Mouse (Mus musculus) midbrain, embryonic 10.5 days (tissue): ENCODE results near the gene Naa15. TPM values are rescaled to one million over a fixed set of nuclear protein-coding genes. Genes with fewer than 3 reads are reported as not detected.
"Not testable (repeated sequence)": the region's sequence is repeated elsewhere in the genome, so short reads cannot be mapped to it uniquely, and the experiment has no call there.

Experiments
- DNase-seq: peaks from one replicate; pipeline ENCODE4 v3.0.0-alpha.2; 2017; ENCODE audit warnings: low spot score
- H3K27ac ChIP-seq: fragments of 300-500 bp; sonication (generic); replicated peaks from 2 replicates; pipeline ENCODE4 v1.5.1; 2016; ENCODE audit warnings: mild to moderate bottlenecking
- H3K27me3 ChIP-seq: fragments of 300-500 bp; sonication (generic); 2 replicates; pipeline ENCODE4 v1.6.1; 2016; ENCODE audit warnings: low read depth, mild to moderate bottlenecking; ENCODE audit not compliant: poor library complexity, severe bottlenecking
- H3K36me3 ChIP-seq: fragments of 300-500 bp; sonication (generic); 2 replicates; pipeline ENCODE4 v1.6.1; 2016; ENCODE audit warnings: mild to moderate bottlenecking, moderate library complexity
- H3K4me1 ChIP-seq: fragments of 300-500 bp; sonication (generic); 2 replicates; pipeline ENCODE4 v1.6.1; 2016
- H3K4me3 ChIP-seq: fragments of 300-500 bp; sonication (generic); 2 replicates; pipeline ENCODE4 v1.5.1; 2016; ENCODE audit warnings: mild to moderate bottlenecking, moderate library complexity
- H3K9me3 ChIP-seq: fragments of 300-500 bp; sonication (generic); replicated peaks from 2 replicates; pipeline ENCODE4 v1.6.1; 2016; ENCODE audit warnings: mild to moderate bottlenecking
- WGBS: fragments of 180-500 bp; shearing (Covaris S2); methylation state at CpG from one replicate; pipeline ENCODE4 v1.1.7; 2016; 5-methylcytosine and 5-hydroxymethylcytosine counted together
- polyA plus RNA-seq: library from polyadenylated mRNA; unstranded; fragments of >200 nt; fragmentation: Nextera tagmentation; extraction: Ambion mirVana; gene quantifications from 2 replicates; pipeline ENCODE4 v1.2.1, GENCODE M21; 2016

Naa15 gene
- polyA plus RNA-seq, 1 experiment from 2014 or later, result 63.4 TPM

- DNase-seq, result no peak
- no peak overlapping the region for H3K4me3 ChIP-seq
- H3K27me3 ChIP-seq, result no peaks in the 10 kb centered on the region
- peaks cover 21% of the 10 kb centered on the region for H3K4me1 ChIP-seq
- no peaks in the 10 kb centered on the region for H3K36me3 ChIP-seq
- WGBS, result 78% methylated on average over 3 of the region's 5 CpGs
- no peaks in the 10 kb centered on the region for H3K9me3 ChIP-seq
- no peak overlapping the region for H3K27ac ChIP-seq
Measured at GRCm38 (mm10) chr3:51380660-51381014, 34.3 kb upstream of the Naa15 start.

DNA sequence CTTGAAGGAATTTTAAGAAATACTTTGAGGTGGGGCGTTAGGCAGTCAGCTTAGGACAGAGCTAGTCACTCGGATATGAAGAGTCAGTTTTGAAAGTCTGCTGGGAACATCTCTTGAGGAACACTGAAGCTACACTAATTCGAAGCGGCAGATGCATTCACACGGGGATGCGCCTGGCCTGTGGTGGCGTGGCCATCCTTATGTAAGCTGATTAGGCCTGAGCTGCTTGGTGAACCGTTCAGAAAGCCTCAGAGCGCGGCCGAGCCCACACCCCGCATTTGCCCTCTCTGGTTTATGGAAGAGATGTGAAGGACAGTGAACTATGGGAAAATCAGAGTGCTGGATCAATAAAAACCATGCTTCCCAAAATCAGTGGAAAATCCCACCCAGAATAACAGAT lies 31.5 kb upstream of the Naa15 start:
- peak; percentile 63 for DNase-seq
- no peak overlapping the region for H3K27ac ChIP-seq
- no peaks in the 10 kb centered on the region for H3K36me3 ChIP-seq
- peaks cover 33% of the 10 kb centered on the region for H3K4me1 ChIP-seq
- H3K9me3 ChIP-seq, result no peaks in the 10 kb centered on the region
- 28% methylated on average over 12 of the region's 12 CpGs for WGBS
- no peak overlapping the region for H3K4me3 ChIP-seq
- peaks cover 13% of the 10 kb centered on the region for H3K27me3 ChIP-seq

DNA sequence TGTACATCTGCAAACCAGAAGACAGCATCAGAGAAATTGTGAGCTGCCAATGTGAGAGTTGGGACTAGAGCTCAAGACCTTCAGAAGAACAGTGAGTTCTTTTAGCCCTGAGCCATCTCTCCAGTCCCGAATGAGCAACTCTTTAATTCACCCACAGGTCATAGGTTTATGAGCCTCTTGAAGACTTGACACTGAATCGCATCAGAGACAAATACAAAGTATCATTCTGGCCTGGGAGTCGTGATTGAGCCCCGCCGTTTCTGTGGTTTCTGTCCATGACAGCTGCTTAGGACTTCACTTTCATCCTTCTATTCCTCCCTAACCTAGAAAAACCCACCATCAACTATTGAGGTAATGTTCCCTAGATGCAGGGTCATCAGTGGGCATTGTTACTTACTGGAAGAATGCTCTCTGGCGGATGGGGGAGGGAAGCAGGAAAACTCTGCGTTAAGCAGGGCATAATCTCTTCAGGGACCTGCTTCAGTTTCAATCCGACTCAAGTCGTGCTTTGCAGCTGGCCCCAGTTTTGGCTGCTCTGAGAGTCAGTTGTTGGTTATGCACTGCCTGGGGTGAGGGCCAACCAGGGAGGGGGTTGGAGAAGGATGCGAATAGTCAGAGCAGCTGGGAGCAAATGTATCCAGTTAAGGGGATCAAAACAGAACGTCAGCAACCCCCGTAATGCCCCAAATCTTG lies 28.4 kb upstream of the Naa15 start:
- Histone ChIP-seq H3K4me3 (no peak overlapping the region), H3K27ac (no peak overlapping the region; the same call in 1 of the 2 replicates), H3K4me1 (peaks cover 38% of the 10 kb centered on the region), H3K27me3 (peaks cover 27% of the 10 kb centered on the region), H3K9me3 (no peaks in the 10 kb centered on the region), H3K36me3 (no peaks in the 10 kb centered on the region)
- peak; percentile 15 for DNase-seq
- WGBS, result 42% methylated on average over 12 of the region's 12 CpGs

- Histone ChIP-seq H3K27ac (no peak overlapping the region), H3K9me3 (no peaks in the 10 kb centered on the region), H3K4me3 (no peak overlapping the region), H3K27me3 (peaks cover 27% of the 10 kb centered on the region), H3K36me3 (no peaks in the 10 kb centered on the region), H3K4me1 (peaks cover 38% of the 10 kb centered on the region)
- no peak for DNase-seq
- WGBS, result 82% methylated on average over 3 of the region's 3 CpGs
Measured at GRCm38 (mm10) chr3:51387134-51387451, 27.9 kb upstream of the Naa15 start.

DNA sequence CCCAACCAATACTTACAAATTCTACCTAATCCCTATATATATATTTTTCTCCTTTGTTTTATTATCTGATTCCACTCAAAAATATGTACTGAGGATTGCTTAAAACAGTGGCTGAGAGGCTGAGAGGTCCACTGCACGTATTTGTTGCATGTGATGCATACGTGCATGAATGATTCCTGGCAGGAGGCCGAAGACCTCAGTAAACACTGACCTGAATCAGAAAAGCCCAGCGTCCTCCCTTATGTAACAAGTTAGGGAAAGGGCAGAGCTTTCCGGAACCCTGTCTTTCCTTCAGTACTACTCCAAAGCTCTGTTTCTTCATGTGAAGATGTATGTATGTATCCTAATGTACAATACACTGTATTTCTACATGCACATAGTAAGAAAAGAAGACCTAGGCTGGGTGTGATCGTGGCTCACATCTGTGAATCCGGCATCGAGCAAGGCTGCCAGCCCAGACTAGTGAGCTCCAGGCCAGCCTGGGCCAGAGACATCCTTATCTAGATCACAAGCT lies 27.0 kb upstream of the Naa15 start:
- no peak for DNase-seq
- WGBS, result 52% methylated on average over 8 of the region's 8 CpGs
- Histone ChIP-seq H3K4me1 (peaks cover 35% of the 10 kb centered on the region), H3K27me3 (peaks cover 27% of the 10 kb centered on the region), H3K36me3 (no peaks in the 10 kb centered on the region), H3K9me3 (no peaks in the 10 kb centered on the region), H3K4me3 (no peak overlapping the region), H3K27ac (no peak overlapping the region)

DNA sequence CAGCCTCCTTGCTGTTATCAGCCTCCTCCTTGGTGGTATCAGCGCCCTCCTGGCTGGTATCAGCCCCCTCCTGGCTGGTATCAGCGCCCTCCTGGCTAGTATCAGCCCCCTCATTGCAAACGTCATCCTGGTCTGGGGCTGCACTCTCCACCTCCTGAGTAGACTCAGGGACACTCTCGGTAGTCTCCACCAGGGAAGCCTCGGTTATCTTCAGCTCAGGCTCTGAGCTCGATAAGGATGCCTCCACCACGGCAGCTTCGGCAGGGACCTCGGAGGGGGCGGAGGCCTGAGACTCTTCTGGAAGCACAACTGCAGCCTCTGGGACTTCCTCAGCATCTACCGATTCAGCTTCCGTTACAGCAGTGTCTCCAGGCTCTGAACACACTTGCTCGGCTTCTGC lies 26.0 kb upstream of the Naa15 start:
- H3K4me1 ChIP-seq, result peaks cover 26% of the 10 kb centered on the region
- peak overlapping the region; percentile 41 for H3K4me3 ChIP-seq
- DNase-seq, result peak; percentile 33
- H3K27me3 ChIP-seq, result peaks cover 27% of the 10 kb centered on the region
- WGBS, result 8% methylated on average over 13 of the region's 13 CpGs
- no peak overlapping the region; the same call in 1 of the 2 replicates for H3K27ac ChIP-seq
- H3K9me3 ChIP-seq, result no peaks in the 10 kb centered on the region
- H3K36me3 ChIP-seq, result no peaks in the 10 kb centered on the region

GRCm38 (mm10) chr3:51391095-51391494 lies 23.9 kb upstream of the Naa15 start:
- 88% methylated on average over 5 of the region's 5 CpGs for WGBS

GRCm38 (mm10) chr3:51391591-51391990 lies 23.4 kb upstream of the Naa15 start:
- Histone ChIP-seq H3K4me3 (no peak overlapping the region), H3K4me1 (peaks cover 39% of the 10 kb centered on the region), H3K9me3 (no peaks in the 10 kb centered on the region), H3K36me3 (no peaks in the 10 kb centered on the region), H3K27ac (no peak overlapping the region), H3K27me3 (peaks cover 45% of the 10 kb centered on the region)
- WGBS, result 93% methylated on average over 5 of the region's 5 CpGs
- DNase-seq, result no peak

More at GRCm38 (mm10) chr3:51391095-51391494, 23.9 kb upstream of the Naa15 start:
- Histone ChIP-seq H3K27me3 (peaks cover 40% of the 10 kb centered on the region), H3K27ac (no peak overlapping the region), H3K4me1 (peaks cover 37% of the 10 kb centered on the region), H3K9me3 (no peaks in the 10 kb centered on the region), H3K4me3 (no peak overlapping the region), H3K36me3 (no peaks in the 10 kb centered on the region)
- DNase-seq, result no peak

DNA sequence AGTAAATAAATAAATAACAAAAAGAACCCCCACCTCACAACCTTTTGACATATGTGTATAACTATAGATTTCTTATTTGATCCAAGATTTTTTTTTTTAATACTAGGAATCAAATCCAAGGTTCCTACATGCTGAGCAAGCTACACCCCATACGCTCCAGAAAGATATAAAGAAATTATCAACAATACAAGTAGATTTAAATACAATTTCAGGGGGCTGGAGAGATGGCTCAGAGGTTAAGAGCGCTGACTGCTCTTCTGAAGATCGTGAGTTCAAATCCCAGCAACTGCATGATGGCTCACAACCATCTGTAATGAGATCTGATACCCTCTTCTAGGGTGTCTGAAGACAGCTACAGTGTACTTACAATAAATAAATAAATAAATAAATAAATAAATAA lies 21.9 kb upstream of the Naa15 start:
- Histone ChIP-seq H3K4me1 (peaks cover 38% of the 10 kb centered on the region), H3K27me3 (peaks cover 48% of the 10 kb centered on the region)
- H3K36me3 ChIP-seq, DNase-seq, H3K27ac ChIP-seq, H3K4me3 ChIP-seq, H3K9me3 ChIP-seq: not testable (repeated sequence)
- WGBS, result 97% methylated on average over 3 of the region's 3 CpGs

- Histone ChIP-seq H3K27me3 (peaks cover 50% of the 10 kb centered on the region), H3K4me3 (no peak overlapping the region), H3K27ac (no peak overlapping the region), H3K4me1 (peaks cover 40% of the 10 kb centered on the region), H3K9me3 (no peaks in the 10 kb centered on the region), H3K36me3 (no peaks in the 10 kb centered on the region)
- 89% methylated on average over 2 of the region's 2 CpGs for WGBS
- no peak for DNase-seq
Measured at GRCm38 (mm10) chr3:51393651-51394050, 21.3 kb upstream of the Naa15 start.

- peak overlapping the region; percentile 60; the same call in 1 of the 2 replicates for H3K4me3 ChIP-seq
- no peaks in the 10 kb centered on the region for H3K36me3 ChIP-seq
- H3K9me3 ChIP-seq, result no peaks in the 10 kb centered on the region
- no peak for DNase-seq
- WGBS, result 55% methylated on average over 3 of the region's 3 CpGs
- peaks cover 38% of the 10 kb centered on the region for H3K27me3 ChIP-seq
- no peak overlapping the region; the same call in 1 of the 2 replicates for H3K27ac ChIP-seq
- peaks cover 43% of the 10 kb centered on the region for H3K4me1 ChIP-seq
Measured at GRCm38 (mm10) chr3:51394881-51395280, 20.1 kb upstream of the Naa15 start.

- peak; percentile 32 for DNase-seq
- Histone ChIP-seq H3K36me3 (no peaks in the 10 kb centered on the region), H3K27ac (no peak overlapping the region; the same call in 1 of the 2 replicates), H3K9me3 (no peaks in the 10 kb centered on the region), H3K4me1 (peaks cover 43% of the 10 kb centered on the region), H3K4me3 (peak overlapping the region; percentile 60), H3K27me3 (peaks cover 38% of the 10 kb centered on the region)
- 11% methylated on average over 19 of the region's 19 CpGs for WGBS
Measured at GRCm38 (mm10) chr3:51395461-51396145, 19.3 kb upstream of the Naa15 start.
